Mouse (Mus musculus): ENCODE results near the gene Fbxl18.

Fbxl18 gene

GRCm38 (mm10) chr5:142894918-142895613, at the start of gene Fbxl18:
Fbxl18 (minus strand) TSS chr5:142895421.
- DNase-seq (ENCODE audit: low spot score in 2 of 2), result peak; percentile 80 to 86

DNA sequence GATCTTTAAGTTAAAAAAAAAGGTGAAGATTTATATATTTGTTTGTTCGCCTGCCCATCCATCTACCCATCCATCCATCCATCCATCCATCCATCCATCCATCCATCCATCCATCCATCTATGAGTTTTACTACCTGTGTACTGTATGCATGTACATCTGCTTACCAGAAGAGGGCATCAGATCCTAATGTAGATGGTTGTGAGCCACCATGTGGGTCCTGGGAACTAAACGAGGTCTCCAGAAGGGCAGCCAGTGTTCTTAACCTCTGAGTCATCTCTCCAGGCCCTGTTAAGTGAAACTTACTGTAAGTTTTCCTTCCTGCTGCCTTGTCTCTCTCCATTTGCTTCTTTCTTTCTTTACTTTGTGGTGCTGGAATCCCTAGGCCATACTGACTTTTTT, 45.2 kb upstream of the Fbxl18 start:
- DNase-seq (ENCODE audit: low spot score in 2 of 2), result no peak

GRCm38 (mm10) chr5:142937956-142938727, 42.9 kb upstream of the Fbxl18 start:
- no peak for DNase-seq (ENCODE audit: low spot score in 2 of 2)

GRCm38 (mm10) chr5:142936336-142936719, 41.1 kb upstream of the Fbxl18 start:
- DNase-seq (ENCODE audit: low spot score in 2 of 2), result peak; percentile 65 to 80

GRCm38 (mm10) chr5:142935642-142936335, 40.6 kb upstream of the Fbxl18 start:
- DNase-seq (ENCODE audit: low spot score in 2 of 2), result peak; percentile 60 to 66

GRCm38 (mm10) chr5:142932731-142933130, 37.5 kb upstream of the Fbxl18 start:
- no peak for DNase-seq (ENCODE audit: low spot score in 2 of 2)

DNA sequence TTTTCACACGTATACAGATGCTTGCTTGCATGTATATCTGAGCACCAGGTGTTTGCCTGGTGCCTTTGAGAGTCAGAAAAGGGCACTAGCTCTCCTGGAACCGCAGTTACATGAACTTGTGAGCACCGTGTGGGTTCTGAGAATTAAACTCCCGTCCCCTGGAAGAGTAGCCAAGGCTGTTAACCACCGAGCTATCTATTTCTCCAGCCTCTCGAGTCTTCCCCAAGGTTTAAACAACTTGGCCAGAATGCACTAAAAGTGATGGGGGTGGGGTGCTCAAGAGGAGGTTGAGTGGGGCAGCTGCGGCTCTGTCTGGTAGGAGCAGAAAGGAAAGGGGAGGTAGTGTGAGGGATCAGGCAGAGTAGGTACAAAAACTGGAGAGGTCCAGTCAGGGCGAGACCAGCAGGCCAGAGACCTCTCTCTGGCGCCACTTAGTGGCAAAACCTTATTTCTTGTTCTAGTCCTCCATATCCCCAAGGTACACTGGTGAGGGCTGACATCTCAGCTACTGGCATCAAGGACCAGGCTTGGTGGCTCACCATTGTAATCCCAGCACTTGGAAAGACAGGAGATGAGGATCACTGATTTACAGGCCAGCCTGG, 37.0 kb upstream of the Fbxl18 start:
- peak; percentile 79 to 83 for DNase-seq (ENCODE audit: low spot score in 2 of 2)

DNA sequence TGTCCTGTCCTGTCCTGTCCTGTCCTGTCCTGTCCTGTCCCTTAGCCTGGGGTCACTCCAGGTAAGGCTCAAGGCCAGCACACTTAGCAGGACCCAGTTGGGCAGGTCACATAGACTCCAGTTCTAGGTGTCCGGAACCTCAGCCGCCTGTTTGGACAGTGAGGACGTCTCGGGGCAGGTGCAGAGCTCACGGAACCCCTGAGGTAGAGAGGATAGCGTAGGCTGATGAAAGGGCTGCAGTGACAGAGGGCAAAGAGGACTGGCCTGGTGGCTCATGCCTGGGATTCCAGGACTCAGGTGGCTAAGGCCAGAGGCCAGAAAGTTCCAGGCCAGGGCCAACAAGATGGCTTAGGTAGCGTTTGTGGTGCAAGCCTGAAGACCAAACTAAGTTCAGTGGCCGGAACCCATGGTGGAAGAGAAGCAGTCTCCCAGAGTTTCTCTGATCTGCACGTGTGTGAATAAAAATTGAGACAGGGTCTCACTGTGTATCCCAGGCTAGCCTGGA, 36.1 kb upstream of the Fbxl18 start:
- DNase-seq (ENCODE audit: low spot score in 2 of 2), result no peak

DNA sequence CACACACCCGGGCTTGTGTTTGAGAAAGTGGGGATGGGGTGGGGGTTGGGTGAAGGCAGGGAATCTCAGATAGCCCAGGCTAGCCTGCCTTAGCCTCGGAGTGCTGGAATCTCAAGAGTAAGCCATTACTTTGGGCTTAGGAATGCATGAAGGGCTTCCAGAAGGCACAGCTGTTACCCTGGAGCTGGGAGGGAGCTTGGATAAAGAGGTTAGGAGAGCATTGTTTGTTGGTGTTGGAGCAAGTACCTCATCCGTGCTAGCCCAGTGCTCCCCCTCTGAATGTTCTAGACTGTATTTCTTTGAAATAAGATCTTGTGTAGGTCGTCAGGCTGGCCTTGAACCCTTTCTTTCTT, 34.2 kb upstream of the Fbxl18 start:
- no peak for DNase-seq (ENCODE audit: low spot score in 2 of 2)

DNA sequence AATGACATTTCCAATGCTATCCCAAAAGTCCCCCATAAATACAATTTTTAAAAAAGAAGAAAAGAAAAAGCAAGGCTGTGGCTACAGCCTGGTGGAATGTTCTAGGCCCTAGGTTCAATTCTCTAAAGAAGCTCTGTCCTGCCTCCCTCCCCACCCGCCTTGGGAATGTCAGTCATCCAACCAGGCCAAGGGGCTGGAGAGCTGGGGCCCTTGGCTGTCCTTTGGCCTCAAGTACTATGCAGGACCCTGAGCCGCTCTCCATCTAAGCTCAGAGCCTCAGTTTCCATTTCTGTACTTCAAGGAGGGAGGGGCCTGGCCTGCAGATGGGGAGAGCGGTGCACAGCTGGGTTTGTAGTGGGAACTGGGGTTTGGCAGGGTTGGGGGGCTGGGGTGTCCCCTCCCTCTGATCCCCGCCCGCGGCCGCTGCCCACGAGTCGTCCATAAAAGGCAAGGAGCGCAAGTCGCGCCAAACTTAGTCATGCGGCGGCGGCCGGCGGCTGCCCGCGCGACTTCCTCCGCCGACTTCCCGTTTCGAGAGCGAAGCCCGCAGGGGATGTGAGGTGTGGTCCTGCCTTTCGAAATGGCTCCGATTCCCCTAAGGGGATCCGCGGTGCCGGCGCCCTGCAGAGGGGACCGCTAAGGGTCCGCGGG, 33.7 kb upstream of the Fbxl18 start:
- peak; percentile 83 to 89 for DNase-seq (ENCODE audit: low spot score in 2 of 2)

DNA sequence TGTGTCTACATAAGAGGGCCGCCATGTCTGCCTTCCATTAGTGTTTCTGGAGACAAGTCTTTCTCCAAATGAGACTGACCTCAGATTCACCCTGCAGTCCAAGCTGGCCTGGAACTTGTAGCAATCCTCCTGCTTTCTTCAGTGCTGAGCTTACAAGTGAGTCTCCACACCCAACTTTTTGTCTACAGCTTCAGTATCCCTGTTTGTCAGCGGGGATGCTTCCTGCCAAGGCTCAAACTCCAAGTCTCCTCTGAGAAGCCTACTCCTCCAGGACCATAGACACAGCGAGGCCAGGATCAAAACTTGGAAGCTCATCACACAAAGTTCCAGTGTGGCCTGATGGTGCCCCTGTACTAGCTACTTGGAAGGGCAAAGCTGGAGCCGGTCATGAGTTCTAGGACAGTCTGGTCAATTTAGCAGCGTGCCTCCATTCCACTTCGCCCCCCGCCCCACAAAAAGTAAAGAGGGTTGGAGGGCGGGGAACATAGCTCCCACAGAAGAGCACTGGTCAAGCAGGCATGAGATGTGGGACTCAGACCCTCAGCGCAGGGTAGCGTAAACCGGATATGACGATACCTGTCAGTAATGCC, 32.2 kb upstream of the Fbxl18 start:
- no peak for DNase-seq (ENCODE audit: low spot score in 2 of 2)

- DNase-seq (ENCODE audit: low spot score in 2 of 2), result no peak
These were observed 31.7 kb upstream of the Fbxl18 start for GRCm38 (mm10) chr5:142926940-142927228.

DNA sequence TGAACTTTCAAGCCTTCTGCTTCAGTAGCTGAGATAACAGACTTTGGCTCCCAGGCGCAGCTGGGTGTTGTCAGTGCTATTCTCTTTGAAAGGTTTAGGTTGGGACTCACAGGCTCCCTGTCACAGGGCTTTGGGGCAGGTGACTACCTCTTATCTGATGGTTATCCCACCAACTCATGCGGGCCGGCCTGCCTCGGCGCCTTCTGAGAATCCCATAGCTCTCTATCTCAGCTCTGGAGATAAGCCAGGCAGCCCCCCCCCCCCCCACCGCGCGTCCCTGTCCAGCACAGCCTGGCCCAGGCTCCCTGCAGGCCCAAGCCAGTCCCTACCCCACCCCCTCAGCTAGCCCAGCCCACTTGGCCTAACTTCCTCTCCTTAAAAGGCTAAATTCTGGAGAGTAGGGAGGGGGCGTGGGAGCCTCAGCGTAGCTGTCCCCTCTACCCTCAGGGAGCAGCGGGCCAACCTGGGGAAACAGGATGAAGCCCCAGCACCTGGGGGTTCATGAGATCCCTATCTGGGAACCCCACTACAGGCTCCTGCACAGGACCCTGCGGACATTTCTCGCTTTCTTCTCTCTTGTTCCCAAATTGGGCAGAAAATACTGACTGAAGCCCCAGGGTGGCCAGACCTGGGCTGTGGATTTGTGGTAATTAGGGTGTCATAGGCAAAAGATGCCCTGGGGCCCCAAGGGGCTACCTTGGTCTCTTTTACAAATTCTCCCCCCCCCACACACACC, 31.2 kb upstream of the Fbxl18 start:
- DNase-seq (ENCODE audit: low spot score in 2 of 2), result no peak

GRCm38 (mm10) chr5:142924336-142924959, 29.2 kb upstream of the Fbxl18 start:
- DNase-seq (ENCODE audit: low spot score in 2 of 2), result no peak

DNA sequence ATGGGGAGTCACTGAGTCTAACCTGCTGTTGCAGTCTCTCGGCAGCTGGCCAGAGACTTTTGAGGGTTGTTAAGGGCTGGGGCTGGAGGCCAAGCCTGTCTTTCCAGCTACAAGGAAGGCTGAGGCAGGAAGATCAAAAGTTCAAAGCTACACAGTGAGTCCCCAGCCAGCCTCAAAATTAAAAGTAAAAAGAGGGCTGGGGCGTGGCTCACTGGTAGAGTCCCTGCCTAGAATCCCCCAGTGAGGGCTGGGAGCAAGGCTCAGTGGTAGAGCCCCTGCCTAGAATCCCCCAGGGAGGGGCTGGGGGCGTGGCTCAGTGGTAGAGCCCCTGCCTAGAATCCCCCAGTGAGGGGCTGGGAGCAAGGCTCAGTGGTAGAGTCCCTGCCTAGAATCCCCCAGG, 28.6 kb upstream of the Fbxl18 start:
- DNase-seq (ENCODE audit: low spot score in 2 of 2), result no peak

DNA sequence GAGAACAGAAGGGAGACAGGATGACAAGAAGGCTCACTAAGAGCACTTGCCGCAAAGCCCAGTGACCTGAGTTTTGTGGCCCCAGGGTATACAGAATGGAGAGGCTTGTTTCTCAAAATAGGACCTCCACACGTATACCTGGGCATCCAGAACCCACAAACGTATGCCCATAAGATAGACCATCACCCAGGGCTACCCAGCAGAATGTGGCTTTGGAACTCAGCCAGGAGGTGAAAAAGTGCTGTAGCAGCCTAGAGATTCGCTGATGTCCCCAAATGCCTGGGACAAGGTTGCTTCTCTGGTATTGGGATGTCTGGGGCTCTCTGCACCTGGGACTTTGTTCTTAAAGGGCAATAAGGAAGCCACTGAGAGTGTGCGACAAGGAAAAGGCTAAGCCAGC, 27.0 kb upstream of the Fbxl18 start:
- DNase-seq (ENCODE audit: low spot score in 2 of 2), result no peak

GRCm38 (mm10) chr5:142921074-142921459, 25.8 kb upstream of the Fbxl18 start:
- DNase-seq (ENCODE audit: low spot score in 2 of 2), result no peak

GRCm38 (mm10) chr5:142920311-142921073, 25.3 kb upstream of the Fbxl18 start:
- DNase-seq (ENCODE audit: low spot score in 2 of 2), result peak; percentile 94 to 96

DNA sequence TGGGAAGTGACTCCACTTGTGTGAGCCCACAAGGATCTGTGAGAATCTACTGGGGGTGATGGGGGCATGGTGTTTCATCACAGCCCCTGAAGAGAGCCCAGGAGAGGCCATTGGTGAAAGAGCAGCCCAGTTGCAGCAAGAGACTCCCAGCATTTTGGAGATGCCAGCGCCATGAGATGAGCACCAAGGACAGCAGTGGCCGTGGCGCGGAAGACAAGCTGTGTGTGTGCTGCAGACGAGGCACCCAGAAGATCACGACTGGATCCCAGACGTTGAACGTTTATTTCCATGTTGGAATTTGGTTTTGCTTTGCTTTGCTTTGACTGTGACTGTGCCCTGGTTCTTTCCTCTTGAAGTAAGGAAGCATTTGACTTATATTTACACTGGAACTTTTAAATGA, 22.2 kb upstream of the Fbxl18 start:
- no peak for DNase-seq (ENCODE audit: low spot score in 2 of 2)

- DNase-seq (ENCODE audit: low spot score in 2 of 2), result no peak
These were observed 21.4 kb upstream of the Fbxl18 start for GRCm38 (mm10) chr5:142916593-142916992.
